Mouse (Mus musculus): Measurements from ENCODE around the gene Pcdh15. TPM values are rescaled to one million over a fixed set of nuclear protein-coding genes. Genes with fewer than 3 reads are reported as not detected.

Pcdh15 gene
- polyA plus RNA-seq, 1 experiment, result 2.0 TPM

GRCm38 (mm10) chr10:73700519-73701286 is 601.6 kb downstream of the Pcdh15 start:
- Histone ChIP-seq H3K36me3 (ENCODE audit: control insufficient read depth, insufficient read depth, low read length) (no peaks in the 10 kb centered on the region), H3K4me3 (ENCODE audit: control insufficient read depth, low read depth, low read length) (no peak overlapping the region), H3K4me1 (ENCODE audit: control insufficient read depth, insufficient read depth, low read length) (no peaks in the 10 kb centered on the region), H3K27me3 (ENCODE audit: control insufficient read depth, insufficient read depth, low read length) (no peaks in the 10 kb centered on the region), H3K27ac (ENCODE audit: control insufficient read depth, insufficient read depth, low read depth, low read length) (no peak overlapping the region)
- no peak for TF ChIP-seq POLR2A (IDR thresholded peaks at IDR 0.05; ENCODE audit: control insufficient read depth, low read depth, low read length)
- TF ChIP-seq CTCF (IDR thresholded peaks at IDR 0.05; ENCODE audit: control insufficient read depth, insufficient read depth, insufficient replicate concordance, low read depth, low read length), result no peak

DNA sequence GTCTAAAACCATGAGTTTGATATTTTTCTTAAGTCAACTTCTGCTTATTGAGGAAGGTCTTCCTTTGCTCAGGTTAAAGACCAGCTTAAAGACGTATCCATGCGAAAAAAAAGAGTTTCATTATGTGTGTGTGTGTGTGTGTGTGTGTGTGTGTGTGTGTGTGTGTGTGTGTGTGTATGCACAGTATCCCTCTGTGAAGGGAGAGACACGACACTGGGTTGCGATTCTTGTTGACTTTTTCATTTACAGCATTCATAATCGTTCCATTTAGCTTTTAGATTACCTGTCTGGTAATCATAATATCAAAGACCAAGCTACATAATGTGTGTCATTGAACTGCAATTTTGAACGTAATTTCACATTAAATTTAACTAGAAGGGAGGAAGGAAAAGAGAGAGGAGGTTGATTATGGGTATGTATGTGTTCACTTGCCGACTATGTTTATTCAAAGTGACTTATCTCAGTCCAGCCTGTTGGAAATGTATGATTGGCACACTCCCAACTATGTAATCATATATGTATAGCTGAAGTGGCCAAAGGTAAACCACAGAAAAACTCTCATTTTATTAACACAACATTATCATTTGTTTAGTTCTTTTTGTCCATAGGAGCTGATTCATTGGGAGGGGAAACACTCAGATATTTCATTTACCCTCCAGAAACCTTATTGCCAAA is 626.6 kb downstream of the Pcdh15 start:
- no peak overlapping the region for H3K27ac ChIP-seq (ENCODE audit: control insufficient read depth, insufficient read depth, low read depth, low read length)
- H3K4me1 ChIP-seq (ENCODE audit: control insufficient read depth, insufficient read depth, low read length), result no peaks in the 10 kb centered on the region
- H3K27me3 ChIP-seq (ENCODE audit: control insufficient read depth, insufficient read depth, low read length), result no peaks in the 10 kb centered on the region
- no peak overlapping the region for H3K4me3 ChIP-seq (ENCODE audit: control insufficient read depth, low read depth, low read length)
- H3K36me3 ChIP-seq (ENCODE audit: control insufficient read depth, insufficient read depth, low read length), result no peaks in the 10 kb centered on the region
- no peak for TF ChIP-seq POLR2A (IDR thresholded peaks at IDR 0.05; ENCODE audit: control insufficient read depth, low read depth, low read length)
- no peak for TF ChIP-seq CTCF (IDR thresholded peaks at IDR 0.05; ENCODE audit: control insufficient read depth, insufficient read depth, insufficient replicate concordance, low read depth, low read length)

GRCm38 (mm10) chr10:73733246-73733645 is 634.1 kb downstream of the Pcdh15 start:
- no peaks in the 10 kb centered on the region for H3K36me3 ChIP-seq (ENCODE audit: control insufficient read depth, insufficient read depth, low read length)

GRCm38 (mm10) chr10:73749021-73749420 is 649.9 kb downstream of the Pcdh15 start:
- H3K27me3 ChIP-seq (ENCODE audit: control insufficient read depth, insufficient read depth, low read length), result no peaks in the 10 kb centered on the region
- H3K27ac ChIP-seq (ENCODE audit: control insufficient read depth, insufficient read depth, low read depth, low read length), result no peak overlapping the region
- H3K36me3 ChIP-seq (ENCODE audit: control insufficient read depth, insufficient read depth, low read length), result no peaks in the 10 kb centered on the region
- no peak overlapping the region for H3K4me3 ChIP-seq (ENCODE audit: control insufficient read depth, low read depth, low read length)
- TF ChIP-seq POLR2A (IDR thresholded peaks at IDR 0.05; ENCODE audit: control insufficient read depth, low read depth, low read length) (no peak), CTCF (IDR thresholded peaks at IDR 0.05; ENCODE audit: control insufficient read depth, insufficient read depth, insufficient replicate concordance, low read depth, low read length) (no peak)
- H3K4me1 ChIP-seq (ENCODE audit: control insufficient read depth, insufficient read depth, low read length), result no peaks in the 10 kb centered on the region

More at GRCm38 (mm10) chr10:73733246-73733645, 634.1 kb downstream of the Pcdh15 start:
- no peak for TF ChIP-seq CTCF (IDR thresholded peaks at IDR 0.05; ENCODE audit: control insufficient read depth, insufficient read depth, insufficient replicate concordance, low read depth, low read length)
- TF ChIP-seq POLR2A (IDR thresholded peaks at IDR 0.05; ENCODE audit: control insufficient read depth, low read depth, low read length), result no peak
- H3K4me1 ChIP-seq (ENCODE audit: control insufficient read depth, insufficient read depth, low read length), result no peaks in the 10 kb centered on the region
- H3K4me3 ChIP-seq (ENCODE audit: control insufficient read depth, low read depth, low read length), result no peak overlapping the region
- no peak overlapping the region for H3K27ac ChIP-seq (ENCODE audit: control insufficient read depth, insufficient read depth, low read depth, low read length)
- no peaks in the 10 kb centered on the region for H3K27me3 ChIP-seq (ENCODE audit: control insufficient read depth, insufficient read depth, low read length)

GRCm38 (mm10) chr10:73753876-73754275 is 654.7 kb downstream of the Pcdh15 start:
- H3K27ac ChIP-seq (ENCODE audit: control insufficient read depth, insufficient read depth, low read depth, low read length), result no peak overlapping the region
- H3K27me3 ChIP-seq (ENCODE audit: control insufficient read depth, insufficient read depth, low read length), result no peaks in the 10 kb centered on the region
- no peak overlapping the region for H3K4me3 ChIP-seq (ENCODE audit: control insufficient read depth, low read depth, low read length)
- TF ChIP-seq CTCF (IDR thresholded peaks at IDR 0.05; ENCODE audit: control insufficient read depth, insufficient read depth, insufficient replicate concordance, low read depth, low read length) (no peak), POLR2A (IDR thresholded peaks at IDR 0.05; ENCODE audit: control insufficient read depth, low read depth, low read length) (no peak)
- no peaks in the 10 kb centered on the region for H3K4me1 ChIP-seq (ENCODE audit: control insufficient read depth, insufficient read depth, low read length)
- no peaks in the 10 kb centered on the region for H3K36me3 ChIP-seq (ENCODE audit: control insufficient read depth, insufficient read depth, low read length)

DNA sequence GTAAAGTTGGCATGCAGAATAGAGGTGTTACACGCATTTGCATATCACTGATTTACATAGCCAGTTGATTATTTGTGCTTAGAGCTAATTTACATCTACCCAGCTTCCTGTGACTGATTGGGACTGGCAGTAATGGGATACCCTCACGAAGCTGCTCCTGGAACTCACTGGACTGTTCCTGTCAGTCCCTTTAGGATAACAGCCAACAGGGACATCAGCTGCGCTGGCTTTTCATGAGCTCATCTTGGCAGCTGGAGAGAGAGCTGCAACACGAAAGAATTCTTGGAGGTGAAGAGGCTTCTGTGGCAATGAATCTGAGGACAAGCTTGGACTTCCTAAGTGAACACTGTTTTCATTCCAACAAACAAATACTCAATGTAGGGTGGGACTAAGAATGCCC is 683.8 kb downstream of the Pcdh15 start:
- no peaks in the 10 kb centered on the region for H3K36me3 ChIP-seq (ENCODE audit: control insufficient read depth, insufficient read depth, low read length)
- H3K27ac ChIP-seq (ENCODE audit: control insufficient read depth, insufficient read depth, low read depth, low read length), result no peak overlapping the region
- H3K4me1 ChIP-seq (ENCODE audit: control insufficient read depth, insufficient read depth, low read length), result no peaks in the 10 kb centered on the region
- H3K4me3 ChIP-seq (ENCODE audit: control insufficient read depth, low read depth, low read length), result no peak overlapping the region
- no peak for TF ChIP-seq CTCF (IDR thresholded peaks at IDR 0.05; ENCODE audit: control insufficient read depth, insufficient read depth, insufficient replicate concordance, low read depth, low read length)
- no peak for TF ChIP-seq POLR2A (IDR thresholded peaks at IDR 0.05; ENCODE audit: control insufficient read depth, low read depth, low read length)
- H3K27me3 ChIP-seq (ENCODE audit: control insufficient read depth, insufficient read depth, low read length), result no peaks in the 10 kb centered on the region

GRCm38 (mm10) chr10:73788163-73788562 is 689.0 kb downstream of the Pcdh15 start:
- TF ChIP-seq CTCF (IDR thresholded peaks at IDR 0.05; ENCODE audit: control insufficient read depth, insufficient read depth, insufficient replicate concordance, low read depth, low read length) (no peak), POLR2A (IDR thresholded peaks at IDR 0.05; ENCODE audit: control insufficient read depth, low read depth, low read length) (no peak)
- no peak overlapping the region for H3K4me3 ChIP-seq (ENCODE audit: control insufficient read depth, low read depth, low read length)

More at GRCm38 (mm10) chr10:73788163-73788562, 689.0 kb downstream of the Pcdh15 start:
- Histone ChIP-seq H3K36me3 (ENCODE audit: control insufficient read depth, insufficient read depth, low read length) (no peaks in the 10 kb centered on the region), H3K27ac (ENCODE audit: control insufficient read depth, insufficient read depth, low read depth, low read length) (no peak overlapping the region), H3K4me1 (ENCODE audit: control insufficient read depth, insufficient read depth, low read length) (no peaks in the 10 kb centered on the region), H3K27me3 (ENCODE audit: control insufficient read depth, insufficient read depth, low read length) (no peaks in the 10 kb centered on the region)

Data from testis, adult 2 months (tissue).